ENCODE assay signal across 11 mouse cellular contexts in the genomic region with DNA sequence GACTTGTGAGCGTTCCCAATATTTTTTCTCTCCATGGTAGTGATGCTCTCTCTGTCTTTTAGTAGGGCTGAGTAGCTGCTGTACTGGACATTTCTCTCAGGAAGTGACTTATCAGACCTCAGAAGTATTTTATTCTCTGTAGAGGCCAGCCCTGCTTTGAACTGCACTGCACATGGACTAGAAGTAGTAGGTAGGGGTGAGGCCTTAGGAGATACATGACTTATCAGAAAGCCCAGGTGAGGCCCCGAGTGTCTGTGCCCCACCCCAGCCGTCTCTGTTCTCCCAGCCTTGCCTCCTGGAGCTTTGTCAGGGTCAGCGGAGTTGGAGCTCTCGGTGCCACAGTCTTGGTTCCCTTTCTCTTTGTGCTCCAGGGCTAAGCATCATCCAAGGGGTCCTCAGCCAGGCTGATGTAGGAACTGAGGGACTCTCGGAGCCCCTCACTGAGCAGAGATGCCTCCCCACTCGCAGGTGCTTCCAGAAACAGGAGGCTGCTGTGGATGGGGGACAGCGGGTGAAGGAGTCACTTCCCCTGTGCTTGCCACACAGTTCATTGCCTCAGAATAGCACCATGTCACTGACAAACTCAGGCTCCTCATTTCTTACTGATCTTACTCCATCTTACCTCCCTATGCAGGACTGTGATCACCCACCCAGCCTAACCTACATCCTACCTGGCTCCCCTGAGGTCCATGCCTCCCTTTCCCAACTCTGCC. TPM values are rescaled to one million over a fixed set of nuclear protein-coding genes. Genes with fewer than 3 reads are reported as not detected.
"Had no signal": no experiment of that assay in that cellular context is flagged by ENCODE, and none has a peak within 500 bp of the region (broad histone marks: within the 10 kb centered on the region; RNA-seq: fewer than 3 reads in every experiment).

No protein-coding gene starts in this region.

- DNase-seq: layer of hippocampus, adult 9-11 months had no signal

- H3K9ac ChIP-seq: limb, embryonic 13.5 days; liver, embryonic 15.5 days; lung, embryonic 15.5 days; midbrain, embryonic 15.5 days; neural tube, embryonic 12.5 days had no signal

- H3K9me3 ChIP-seq: limb, embryonic 13.5 days; liver, embryonic 15.5 days; lung, embryonic 15.5 days; midbrain, embryonic 15.5 days; neural tube, embryonic 12.5 days had no signal

- H3K4me2 ChIP-seq: limb, embryonic 13.5 days; liver, embryonic 15.5 days; lung, embryonic 15.5 days; midbrain, embryonic 11.5 days; midbrain, embryonic 15.5 days; neural tube, embryonic 12.5 days had no signal

- H3K4me1 ChIP-seq: midbrain, embryonic 15.5 days; neural tube, embryonic 12.5 days had no signal

- ATAC-seq: intestine, postnatal 0 days; midbrain, embryonic 15.5 days had no signal

- H3K27me3 ChIP-seq: limb, embryonic 13.5 days; liver, embryonic 15.5 days; lung, embryonic 15.5 days; midbrain, embryonic 15.5 days; neural tube, embryonic 12.5 days had no signal

- H3K27ac ChIP-seq: kidney, postnatal 0 days; limb, embryonic 13.5 days; lung, embryonic 15.5 days; midbrain, embryonic 15.5 days; neural tube, embryonic 12.5 days; stomach, postnatal 0 days had no signal

- H3K4me3 ChIP-seq: limb, embryonic 13.5 days; liver, embryonic 15.5 days; lung, embryonic 15.5 days; midbrain, embryonic 15.5 days; neural tube, embryonic 12.5 days had no signal

RNA-seq across cellular contexts. Expression of gene Sla2, which starts 12.8 kb away (rescaled TPM):
- total RNA-seq: left cerebral cortex, postnatal 10 days had no signal
